Mouse (Mus musculus): ENCODE results near the gene Olfr459. TPM values are rescaled to one million over a fixed set of nuclear protein-coding genes. Genes with fewer than 3 reads are reported as not detected.

The Olfr459 gene
- polyA plus RNA-seq, 1 experiment from 2014 or later = not detected

Other genes with a start within 250 kb of the Olfr459 start
- gene Ephb6, start 169.7 kb downstream of the Olfr459 start, polyA plus RNA-seq (2014; fragmentation: Nextera tagmentation; extraction: Ambion mirVana) = 5.7 and 6.3 TPM in 2 replicates
- 0.07 and 0.27 TPM in 2 replicates for gene Trpv6, start 138.8 kb downstream of the Olfr459 start, polyA plus RNA-seq (2014; fragmentation: Nextera tagmentation; extraction: Ambion mirVana)
- gene Trpv5, start 94.4 kb downstream of the Olfr459 start, polyA plus RNA-seq (2014; fragmentation: Nextera tagmentation; extraction: Ambion mirVana) = 0.07 TPM in 1 of 2 replicates, not detected in the other
- gene Llcfc1, start 90.7 kb downstream of the Olfr459 start, polyA plus RNA-seq (2014; fragmentation: Nextera tagmentation; extraction: Ambion mirVana) = not detected in 2 replicates
- 150 and 153 TPM in 2 replicates for gene Kel, start 70.8 kb downstream of the Olfr459 start, polyA plus RNA-seq (2014; fragmentation: Nextera tagmentation; extraction: Ambion mirVana)
- gene Pip, start 72.4 kb upstream of the Olfr459 start, polyA plus RNA-seq (2014; fragmentation: Nextera tagmentation; extraction: Ambion mirVana) = not detected in 2 replicates
- gene Sval2, start 77.8 kb upstream of the Olfr459 start, polyA plus RNA-seq (2014; fragmentation: Nextera tagmentation; extraction: Ambion mirVana) = not detected in 2 replicates
- not detected in 2 replicates for gene Sval1, start 176.5 kb upstream of the Olfr459 start, polyA plus RNA-seq (2014; fragmentation: Nextera tagmentation; extraction: Ambion mirVana)
- not detected in 2 replicates for gene Sval3, start 193.0 kb upstream of the Olfr459 start, polyA plus RNA-seq (2014; fragmentation: Nextera tagmentation; extraction: Ambion mirVana)

Data from liver, embryonic 11.5 days (tissue).